Mouse (Mus musculus): Measurements from ENCODE around the gene Gpr132. TPM values are rescaled to one million over a fixed set of nuclear protein-coding genes. Genes with fewer than 3 reads are reported as not detected.
"Not testable (repeated sequence)": the region's sequence is repeated elsewhere in the genome, so short reads cannot be mapped to it uniquely, and the experiment has no call there.

Gene Gpr132
- polyA plus RNA-seq, 1 experiment from 2014 or later: 0.11 TPM

GRCm38 (mm10) chr12:112847880-112848279 is 20.1 kb downstream of the Gpr132 start:
- no peaks in the 10 kb centered on the region for H3K36me3 ChIP-seq
- H3K4me3 ChIP-seq: no peak overlapping the region
- no peaks in the 10 kb centered on the region for H3K4me1 ChIP-seq
- no peak overlapping the region for H3K27ac ChIP-seq
- WGBS: 97% methylated on average over 2 of the region's 2 CpGs
- no peaks in the 10 kb centered on the region for H3K9me3 ChIP-seq
- H3K4me2 ChIP-seq (replicated peaks): no peak overlapping the region
- ATAC-seq (ENCODE audit: low FRiP score, low read depth): no peak
- H3K9ac ChIP-seq: no peak overlapping the region
- H3K27me3 ChIP-seq: no peaks in the 10 kb centered on the region

- Histone ChIP-seq H3K4me2 (replicated peaks) (no peak overlapping the region), H3K4me3 (no peak overlapping the region), H3K27me3 (no peaks in the 10 kb centered on the region), H3K4me1 (no peaks in the 10 kb centered on the region), H3K9me3 (peaks cover 4% of the 10 kb centered on the region; the same call in 1 of the 2 replicates), H3K9ac (no peak overlapping the region), H3K36me3 (no peaks in the 10 kb centered on the region), H3K27ac (no peak overlapping the region)
- ATAC-seq (ENCODE audit: low FRiP score, low read depth): peak; percentile 54; the same call in 1 of the 2 replicates
- WGBS: 19% methylated on average over 3 of the region's 3 CpGs
Observed at GRCm38 (mm10) chr12:112843803-112844202, 24.2 kb downstream of the Gpr132 start.

GRCm38 (mm10) chr12:112842128-112842527 is 25.9 kb downstream of the Gpr132 start:
- H3K9ac ChIP-seq: not testable (repeated sequence)
- WGBS: 79% methylated on average over 2 of the region's 2 CpGs

GRCm38 (mm10) chr12:112841338-112841892 is 26.6 kb downstream of the Gpr132 start:
- not testable (repeated sequence) for ATAC-seq (ENCODE audit: low FRiP score, low read depth); H3K4me3 ChIP-seq; H3K9me3 ChIP-seq; H3K36me3 ChIP-seq; H3K27me3 ChIP-seq; H3K4me1 ChIP-seq; H3K27ac ChIP-seq; H3K4me2 ChIP-seq (replicated peaks); H3K9ac ChIP-seq
- WGBS: 66% methylated on average over 4 of the region's 4 CpGs

More at GRCm38 (mm10) chr12:112842128-112842527, 25.9 kb downstream of the Gpr132 start:
- H3K4me1 ChIP-seq; H3K36me3 ChIP-seq; H3K27me3 ChIP-seq; H3K4me3 ChIP-seq; ATAC-seq (ENCODE audit: low FRiP score, low read depth); H3K27ac ChIP-seq; H3K9me3 ChIP-seq; H3K4me2 ChIP-seq (replicated peaks): not testable (repeated sequence)

- ATAC-seq (ENCODE audit: low FRiP score, low read depth): no peak
- Histone ChIP-seq H3K4me1 (no peaks in the 10 kb centered on the region), H3K27ac (no peak overlapping the region), H3K4me3 (no peak overlapping the region), H3K9ac (no peak overlapping the region), H3K27me3 (no peaks in the 10 kb centered on the region), H3K9me3 (peaks cover 4% of the 10 kb centered on the region; the same call in 1 of the 2 replicates), H3K4me2 (replicated peaks) (no peak overlapping the region), H3K36me3 (no peaks in the 10 kb centered on the region)
- 78% methylated on average over 25 of the region's 25 CpGs for WGBS
Observed at GRCm38 (mm10) chr12:112840209-112841086, 27.6 kb downstream of the Gpr132 start.

GRCm38 (mm10) chr12:112835046-112835445 is 33.0 kb downstream of the Gpr132 start:
- no peak overlapping the region for H3K4me2 ChIP-seq (replicated peaks)
- H3K36me3 ChIP-seq: peaks cover 16% of the 10 kb centered on the region
- H3K4me3 ChIP-seq: no peak overlapping the region
- no peak overlapping the region for H3K9ac ChIP-seq
- 73% methylated on average over 2 of the region's 2 CpGs for WGBS
- H3K4me1 ChIP-seq: peaks cover 7% of the 10 kb centered on the region
- peaks cover 4% of the 10 kb centered on the region; the same call in 1 of the 2 replicates for H3K9me3 ChIP-seq
- H3K27ac ChIP-seq: no peak overlapping the region
- ATAC-seq (ENCODE audit: low FRiP score, low read depth): no peak
- H3K27me3 ChIP-seq: no peaks in the 10 kb centered on the region

GRCm38 (mm10) chr12:112833527-112833926 is 34.5 kb downstream of the Gpr132 start:
- WGBS: 86% methylated on average over 6 of the region's 6 CpGs
- Histone ChIP-seq H3K9me3 (no peaks in the 10 kb centered on the region), H3K36me3 (peaks cover 16% of the 10 kb centered on the region), H3K4me1 (peaks cover 8% of the 10 kb centered on the region), H3K27me3 (no peaks in the 10 kb centered on the region), H3K4me2 (replicated peaks) (no peak overlapping the region), H3K4me3 (no peak overlapping the region), H3K27ac (no peak overlapping the region), H3K9ac (no peak overlapping the region)
- no peak for ATAC-seq (ENCODE audit: low FRiP score, low read depth)

- Histone ChIP-seq H3K9me3 (no peaks in the 10 kb centered on the region), H3K27ac (no peak overlapping the region), H3K4me3 (no peak overlapping the region), H3K36me3 (peaks cover 22% of the 10 kb centered on the region), H3K27me3 (no peaks in the 10 kb centered on the region), H3K4me1 (peaks cover 16% of the 10 kb centered on the region), H3K4me2 (replicated peaks) (no peak overlapping the region), H3K9ac (no peak overlapping the region)
- ATAC-seq (ENCODE audit: low FRiP score, low read depth): no peak
- WGBS: 92% methylated on average over 5 of the region's 5 CpGs
Observed at GRCm38 (mm10) chr12:112832411-112832810, 35.6 kb downstream of the Gpr132 start.

- Histone ChIP-seq H3K4me1 (peaks cover 34% of the 10 kb centered on the region), H3K27me3 (no peaks in the 10 kb centered on the region), H3K36me3 (peaks cover 40% of the 10 kb centered on the region), H3K4me3 (peak overlapping the region; percentile 95), H3K4me2 (replicated peaks) (peak overlapping the region; percentile 74), H3K9ac (peak overlapping the region; percentile 84), H3K27ac (no peak overlapping the region), H3K9me3 (no peaks in the 10 kb centered on the region)
- no peak for ATAC-seq (ENCODE audit: low FRiP score, low read depth)
- 87% methylated on average over 3 of the region's 3 CpGs for WGBS
Observed at GRCm38 (mm10) chr12:112830570-112830969, 37.5 kb downstream of the Gpr132 start.

GRCm38 (mm10) chr12:112830141-112830540 is 37.9 kb downstream of the Gpr132 start:
- peaks cover 43% of the 10 kb centered on the region for H3K36me3 ChIP-seq
- H3K4me3 ChIP-seq: peak overlapping the region; percentile 95
- no peaks in the 10 kb centered on the region for H3K9me3 ChIP-seq
- H3K27ac ChIP-seq: peak overlapping the region; percentile 48; the same call in 1 of the 2 replicates
- WGBS: 33% methylated on average over 2 of the region's 2 CpGs
- ATAC-seq (ENCODE audit: low FRiP score, low read depth): no peak
- H3K9ac ChIP-seq: peak overlapping the region; percentile 84
- peaks cover 35% of the 10 kb centered on the region for H3K4me1 ChIP-seq
- peak overlapping the region; percentile 74 for H3K4me2 ChIP-seq (replicated peaks)
- no peaks in the 10 kb centered on the region for H3K27me3 ChIP-seq

- peak; percentile 97 for ATAC-seq (ENCODE audit: low FRiP score, low read depth)
- WGBS: 1% methylated on average over 70 of the region's 72 CpGs
- peak within 1 kb of the TSS; percentile 87 for H3K27ac ChIP-seq
- no peaks in the 10 kb centered on the region for H3K9me3 ChIP-seq
- peak within 1 kb of the TSS; percentile 95 for H3K9ac ChIP-seq
- H3K4me3 ChIP-seq: peak within 1 kb of the TSS; percentile 95
- H3K4me2 ChIP-seq (replicated peaks): peak within 1 kb of the TSS; percentile 80
- peaks cover 38% of the 10 kb centered on the region for H3K4me1 ChIP-seq
- no peaks in the 10 kb centered on the region for H3K27me3 ChIP-seq
- H3K36me3 ChIP-seq: peaks cover 50% of the 10 kb centered on the region
Observed at GRCm38 (mm10) chr12:112829244-112829864, 38.7 kb downstream of the Gpr132 start, which contains the start of gene Cdca4. Gene Cdca4 (minus strand): TSS chr12:112829423.

Measured in limb, embryonic 13.5 days (tissue).